Mouse (Mus musculus) G1E (cell line): ENCODE results near the gene Arhgap24. TPM values are rescaled to one million over a fixed set of nuclear protein-coding genes. Genes with fewer than 3 reads are reported as not detected.

Experiments
- ATAC-seq: 2 replicates; pipeline ENCODE4 v1.8.0; 2016; ENCODE audit warnings: mild to moderate bottlenecking; ENCODE audit not compliant: insufficient number of reproducible peaks, poor library complexity, low FRiP score, severe bottlenecking; ENCODE audit errors: extremely low read depth
- DNase-seq: peaks from one replicate; pipeline ENCODE4 v3.0.0; 2012; ENCODE audit warnings: low spot score
- H3K27me3 ChIP-seq: 2 replicates; pipeline ENCODE4 v1.6.1; 2012; ENCODE audit warnings: mild to moderate bottlenecking, low read length, inconsistent platforms; ENCODE audit not compliant: insufficient read depth
- H3K36me3 ChIP-seq: replicated peaks from 2 replicates; pipeline ENCODE3; 2012; ENCODE audit warnings: mild to moderate bottlenecking, inconsistent platforms
- H3K4me1 ChIP-seq: 2 replicates; pipeline ENCODE4 v1.6.1; 2012; ENCODE audit warnings: low read depth, low read length, inconsistent platforms, mixed read lengths; ENCODE audit not compliant: insufficient read depth
- H3K4me3 ChIP-seq: 2 replicates; pipeline ENCODE4 v1.5.1; 2012; ENCODE audit warnings: low read depth, mild to moderate bottlenecking, inconsistent platforms, low read length, moderate library complexity, mixed read lengths
- H3K9me3 ChIP-seq: replicated peaks from 2 replicates; pipeline ENCODE4 v1.6.1; 2012; ENCODE audit warnings: inconsistent platforms
- CTCF ChIP-seq: IDR thresholded peaks from 2 replicates; pipeline ENCODE4 v1.5.1; 2012; ENCODE audit warnings: low read depth, low read length, inconsistent platforms, mixed read lengths
- GATA1 ChIP-seq: IDR thresholded peaks from 2 replicates; pipeline ENCODE4 v1.6.1; 2012; ENCODE audit warnings: borderline replicate concordance, low read length, inconsistent platforms, mixed read lengths
- GATA2 ChIP-seq: IDR thresholded peaks from 2 replicates; pipeline ENCODE4 v1.6.1; 2012; ENCODE audit warnings: low read depth, low read length, inconsistent platforms, borderline replicate concordance
- POLR2AphosphoS5 ChIP-seq: IDR thresholded peaks from 2 replicates; pipeline ENCODE4 v1.6.1; 2012; ENCODE audit warnings: low read depth, low read length, inconsistent platforms; ENCODE audit not compliant: insufficient replicate concordance
- TAL1 ChIP-seq: conservative IDR thresholded peaks from 2 replicates; pipeline ENCODE4 v1.6.1; 2012; ENCODE audit warnings: low read depth, low read length, inconsistent platforms, mixed read lengths
- polyA plus RNA-seq: library from polyadenylated mRNA; stranded (reverse); fragments of >175 nt; gene quantifications from 2 replicates; pipeline ENCODE4 v1.2.3, GENCODE M21; 2012
- total RNA-seq, 2 experiments: library from RNA; stranded (forward) in 1 of 2; stranded (reverse) in 1 of 2; fragments of 200-1000 nt in 1 of 2; fragments of >200 nt in 1 of 2; fragmentation: Nextera tagmentation in 1 of 2; gene quantifications; 2 replicates each; pipeline ENCODE4 v1.2.3; 2014 to 2017

The Arhgap24 gene
- total and polyA plus RNA-seq, 3 experiments: 0.22 TPM; not detected in 2

GRCm38 (mm10) chr5:102766311-102767057 lies 285.3 kb downstream of the Arhgap24 start:
- no peak for ATAC-seq
- no peak for DNase-seq
- H3K36me3 ChIP-seq: no peaks in the 10 kb centered on the region
- TF ChIP-seq POLR2AphosphoS5 (no peak), GATA2 (no peak)
- no peak overlapping the region for H3K4me3 ChIP-seq
- H3K9me3 ChIP-seq: peaks cover 50% of the 10 kb centered on the region
- H3K4me1 ChIP-seq: no peaks in the 10 kb centered on the region
- no peaks in the 10 kb centered on the region for H3K27me3 ChIP-seq

DNA sequence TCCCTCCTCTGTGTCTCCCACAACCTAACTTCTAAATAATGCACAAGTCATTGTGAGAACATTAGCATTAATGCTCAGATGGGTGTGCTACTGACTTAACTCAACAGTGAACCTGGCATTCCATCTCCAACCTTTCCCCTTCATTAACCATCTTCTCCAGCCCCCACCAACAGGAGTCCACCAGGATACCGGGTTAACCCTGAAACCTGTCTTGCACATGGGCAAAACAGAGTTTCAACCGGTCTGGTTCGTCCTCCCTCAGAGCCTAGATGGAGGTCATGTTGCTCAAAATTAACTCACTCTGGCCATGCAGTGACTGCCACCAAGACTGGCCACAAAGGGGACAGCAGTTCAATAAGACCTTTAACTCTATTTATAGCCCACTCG lies 285.9 kb downstream of the Arhgap24 start:
- DNase-seq: no peak
- Histone ChIP-seq H3K9me3 (peaks cover 50% of the 10 kb centered on the region), H3K27me3 (no peaks in the 10 kb centered on the region), H3K4me3 (no peak overlapping the region), H3K36me3 (no peaks in the 10 kb centered on the region), H3K4me1 (no peaks in the 10 kb centered on the region)
- no peak for TF ChIP-seq TAL1
- no peak for TF ChIP-seq GATA1
- TF ChIP-seq CTCF: no peak
- TF ChIP-seq GATA2: no peak
- no peak for TF ChIP-seq POLR2AphosphoS5
- ATAC-seq: no peak

GRCm38 (mm10) chr5:102767822-102768221 lies 286.6 kb downstream of the Arhgap24 start:
- no peak for TF ChIP-seq TAL1
- no peak for TF ChIP-seq CTCF
- TF ChIP-seq GATA2: no peak
- no peak for TF ChIP-seq POLR2AphosphoS5
- no peak for TF ChIP-seq GATA1
- peaks cover 48% of the 10 kb centered on the region for H3K9me3 ChIP-seq
- no peaks in the 10 kb centered on the region for H3K27me3 ChIP-seq
- no peaks in the 10 kb centered on the region for H3K4me1 ChIP-seq
- H3K36me3 ChIP-seq: no peaks in the 10 kb centered on the region
- no peak overlapping the region for H3K4me3 ChIP-seq
- no peak for ATAC-seq
- DNase-seq: no peak

DNA sequence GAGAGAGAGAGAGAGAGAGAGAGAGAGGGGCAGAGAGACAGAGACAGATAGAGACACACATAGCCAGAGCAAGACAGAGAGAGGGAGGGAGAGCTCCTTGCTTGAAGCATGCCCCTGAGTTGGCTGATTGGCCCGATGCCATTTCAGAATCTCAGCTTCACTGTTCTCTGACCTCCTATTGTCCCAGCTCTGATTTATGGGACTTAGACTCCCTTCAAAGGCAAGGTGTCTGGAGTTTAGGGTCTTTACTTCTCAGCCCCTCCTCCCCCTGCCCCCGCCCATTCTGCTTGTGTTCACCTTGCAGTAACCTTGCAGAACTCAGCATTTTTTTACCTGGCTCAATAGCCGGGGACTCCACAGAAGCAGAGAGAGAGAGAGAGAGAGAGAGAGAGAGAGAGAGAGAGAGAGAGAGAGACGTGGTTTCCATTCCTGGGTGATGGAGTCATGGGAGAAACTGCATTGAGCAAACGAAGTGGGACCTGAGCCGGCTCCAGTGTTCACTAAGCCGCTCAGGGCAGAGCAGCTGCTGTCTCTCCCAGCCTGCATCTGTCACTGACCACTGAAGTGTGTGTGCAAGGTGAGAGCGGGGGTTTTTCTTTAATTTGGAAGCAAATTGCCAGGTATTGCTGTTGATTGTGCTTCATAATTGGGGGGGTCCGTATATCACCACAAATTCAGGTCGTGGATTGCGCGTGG lies 287.3 kb downstream of the Arhgap24 start:
- TF ChIP-seq GATA2 (no peak), CTCF (no peak), POLR2AphosphoS5 (no peak), TAL1 (no peak), GATA1 (no peak)
- no peak for DNase-seq
- ATAC-seq: no peak
- Histone ChIP-seq H3K27me3 (no peaks in the 10 kb centered on the region), H3K4me3 (no peak overlapping the region), H3K4me1 (no peaks in the 10 kb centered on the region), H3K36me3 (no peaks in the 10 kb centered on the region), H3K9me3 (peaks cover 47% of the 10 kb centered on the region)

GRCm38 (mm10) chr5:102770611-102771010 lies 289.4 kb downstream of the Arhgap24 start:
- DNase-seq (no peak), ATAC-seq (no peak)
- Histone ChIP-seq H3K4me3 (no peak overlapping the region), H3K27me3 (no peaks in the 10 kb centered on the region), H3K36me3 (no peaks in the 10 kb centered on the region), H3K4me1 (no peaks in the 10 kb centered on the region), H3K9me3 (peaks cover 48% of the 10 kb centered on the region)
- TF ChIP-seq GATA1: no peak
- no peak for TF ChIP-seq TAL1
- TF ChIP-seq POLR2AphosphoS5: no peak
- no peak for TF ChIP-seq CTCF
- no peak for TF ChIP-seq GATA2

- Histone ChIP-seq H3K4me3 (no peak overlapping the region), H3K36me3 (no peaks in the 10 kb centered on the region), H3K4me1 (no peaks in the 10 kb centered on the region), H3K27me3 (no peaks in the 10 kb centered on the region), H3K9me3 (peaks cover 41% of the 10 kb centered on the region)
- TF ChIP-seq TAL1 (no peak), GATA1 (no peak), POLR2AphosphoS5 (no peak), GATA2 (no peak), CTCF (no peak)
- DNase-seq (no peak), ATAC-seq (no peak)
Observed at GRCm38 (mm10) chr5:102774500-102774899, 293.3 kb downstream of the Arhgap24 start.
